Mouse (Mus musculus): ENCODE results near the gene Kremen2. TPM values are rescaled to one million over a fixed set of nuclear protein-coding genes. Genes with fewer than 3 reads are reported as not detected.
"Not testable (repeated sequence)": the region's sequence is repeated elsewhere in the genome, so short reads cannot be mapped to it uniquely, and the experiment has no call there.

Gene Kremen2
- polyA plus RNA-seq, 1 experiment from 2014 or later = 0.16 TPM

DNA sequence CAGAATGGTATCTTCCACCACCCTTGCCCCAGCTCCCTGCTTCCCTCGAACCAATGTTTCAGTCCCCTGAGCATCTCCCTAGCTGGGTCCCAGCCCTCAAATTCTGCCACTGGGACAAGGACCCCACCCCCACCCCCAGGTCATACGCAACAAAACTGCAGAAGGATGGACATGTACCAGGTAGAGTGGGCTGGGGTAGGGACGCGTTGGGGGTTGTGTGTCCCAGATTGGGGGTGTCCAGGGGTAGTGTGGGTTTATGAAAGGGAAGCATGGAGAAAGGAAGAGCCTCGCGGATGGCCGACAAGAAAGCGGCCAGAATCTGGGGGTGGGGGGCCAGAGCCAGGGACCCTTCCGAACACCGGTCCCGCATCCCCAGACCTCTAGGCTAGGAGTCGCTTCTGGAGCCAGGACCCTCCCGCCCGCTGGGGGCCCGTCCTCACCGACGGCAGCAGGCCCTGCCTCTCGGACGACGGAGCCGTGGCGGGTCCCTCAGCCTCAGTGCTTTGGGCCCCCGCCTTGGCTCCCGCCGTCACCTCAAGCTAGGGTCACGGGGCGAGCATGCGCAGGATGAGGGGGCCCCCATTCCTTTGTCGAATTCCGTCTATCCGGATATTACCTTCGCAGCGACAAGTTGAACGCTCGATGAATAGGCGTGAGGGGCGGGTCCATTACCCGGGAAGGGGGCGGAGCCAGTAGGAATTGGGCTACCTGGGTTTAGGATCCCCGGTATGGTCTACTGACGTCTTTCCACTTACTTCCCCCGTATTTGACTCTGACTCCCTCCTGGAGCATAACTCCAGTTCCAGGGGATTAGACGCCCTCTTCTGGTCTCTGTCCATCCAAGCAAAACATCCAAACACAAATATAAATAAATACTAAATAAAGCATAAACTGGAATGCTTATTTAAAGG, 40.2 kb upstream of the Kremen2 start, which contains the start of gene Flywch2:
Gene Flywch2, minus strand, starts transcription at position 521 of the 911 bp plus-strand sequence.
- Histone ChIP-seq H3K27me3 (replicated peaks; ENCODE audit: control insufficient read depth, insufficient read depth, low read length) (no peaks in the 10 kb centered on the region), H3K4me3 (ENCODE audit: low read depth, low read length) (peak within 1 kb of the TSS; percentile 60), H3K27ac (ENCODE audit: low read depth) (no peak within 1 kb of the TSS), H3K9ac (ENCODE audit: low read length) (peak within 1 kb of the TSS; percentile 59), H3K36me3 (ENCODE audit: control insufficient read depth, insufficient read depth, low read length) (no peaks in the 10 kb centered on the region), H3K4me2 (ENCODE audit: low read length) (peak within 1 kb of the TSS; percentile 89), H3K9me3 (ENCODE audit: control insufficient read depth, low read length) (no peaks in the 10 kb centered on the region), H3K4me1 (replicated peaks; ENCODE audit: control insufficient read depth, insufficient read depth, low read length) (peaks cover 11% of the 10 kb centered on the region)
- peak; percentile 83 for ATAC-seq (replicated peaks; ENCODE audit: low FRiP score, low TSS enrichment, low read depth)
- peak; percentile 86 for DNase-seq (ENCODE audit: low spot score)
- WGBS = 2% methylated on average over 33 of the region's 43 CpGs

DNA sequence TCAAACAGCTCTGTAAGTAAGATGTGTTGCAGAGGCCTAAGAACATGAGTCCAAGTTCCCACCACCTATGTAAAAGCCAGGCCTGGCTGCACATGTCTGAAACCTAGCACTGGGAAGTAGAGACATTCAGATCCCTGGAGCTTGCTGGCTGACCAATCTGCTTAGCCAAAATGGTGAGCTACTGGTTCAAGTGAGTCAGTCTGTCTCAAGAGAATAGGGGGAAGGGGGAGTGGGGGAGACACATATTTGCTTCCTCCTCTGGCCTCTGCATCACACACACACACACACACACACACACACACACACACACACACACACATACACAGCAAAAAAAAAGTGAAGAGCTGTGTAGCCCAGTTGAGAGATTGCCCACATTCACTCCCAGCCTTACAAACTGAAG, 37.7 kb upstream of the Kremen2 start:
- no peak overlapping the region for H3K9ac ChIP-seq (ENCODE audit: low read length)
- no peak overlapping the region for H3K27ac ChIP-seq (ENCODE audit: low read depth)
- no peaks in the 10 kb centered on the region for H3K27me3 ChIP-seq (replicated peaks; ENCODE audit: control insufficient read depth, insufficient read depth, low read length)
- no peaks in the 10 kb centered on the region for H3K36me3 ChIP-seq (ENCODE audit: control insufficient read depth, insufficient read depth, low read length)
- H3K4me3 ChIP-seq (ENCODE audit: low read depth, low read length) = no peak overlapping the region
- H3K4me1 ChIP-seq (replicated peaks; ENCODE audit: control insufficient read depth, insufficient read depth, low read length) = no peaks in the 10 kb centered on the region
- H3K9me3 ChIP-seq (ENCODE audit: control insufficient read depth, low read length) = no peaks in the 10 kb centered on the region
- no peak overlapping the region for H3K4me2 ChIP-seq (ENCODE audit: low read length)
- ATAC-seq (replicated peaks; ENCODE audit: low FRiP score, low TSS enrichment, low read depth) (no peak), DNase-seq (ENCODE audit: low spot score) (no peak)

DNA sequence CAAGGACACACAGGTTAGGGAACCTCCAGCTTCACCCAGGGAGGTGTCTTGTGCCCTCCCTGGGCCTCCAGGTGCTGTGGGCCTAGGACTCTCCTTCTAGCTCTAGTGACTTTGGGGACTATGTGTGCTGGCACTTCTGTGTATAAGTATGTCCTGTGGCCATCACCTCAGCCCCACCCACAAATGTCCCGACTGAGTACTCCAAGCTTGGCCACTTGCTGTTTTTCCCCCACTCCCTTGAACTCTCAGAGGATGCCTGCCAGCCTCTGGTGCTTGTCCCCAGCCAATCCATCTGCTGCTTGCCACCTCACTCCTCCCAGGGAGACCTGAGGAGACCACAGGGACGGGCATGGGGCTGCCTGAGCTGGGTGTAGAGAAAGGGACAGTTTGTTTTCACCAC, 32.8 kb upstream of the Kremen2 start:
- no peak overlapping the region for H3K9ac ChIP-seq (ENCODE audit: low read length)
- WGBS = 44% methylated on average over 2 of the region's 2 CpGs
- DNase-seq (ENCODE audit: low spot score) (no peak), ATAC-seq (replicated peaks; ENCODE audit: low FRiP score, low TSS enrichment, low read depth) (no peak)
- no peaks in the 10 kb centered on the region for H3K36me3 ChIP-seq (ENCODE audit: control insufficient read depth, insufficient read depth, low read length)
- H3K4me3 ChIP-seq (ENCODE audit: low read depth, low read length) = no peak overlapping the region
- no peaks in the 10 kb centered on the region for H3K27me3 ChIP-seq (replicated peaks; ENCODE audit: control insufficient read depth, insufficient read depth, low read length)
- H3K4me2 ChIP-seq (ENCODE audit: low read length) = no peak overlapping the region
- no peaks in the 10 kb centered on the region for H3K9me3 ChIP-seq (ENCODE audit: control insufficient read depth, low read length)
- no peak overlapping the region for H3K27ac ChIP-seq (ENCODE audit: low read depth)
- H3K4me1 ChIP-seq (replicated peaks; ENCODE audit: control insufficient read depth, insufficient read depth, low read length) = no peaks in the 10 kb centered on the region

DNA sequence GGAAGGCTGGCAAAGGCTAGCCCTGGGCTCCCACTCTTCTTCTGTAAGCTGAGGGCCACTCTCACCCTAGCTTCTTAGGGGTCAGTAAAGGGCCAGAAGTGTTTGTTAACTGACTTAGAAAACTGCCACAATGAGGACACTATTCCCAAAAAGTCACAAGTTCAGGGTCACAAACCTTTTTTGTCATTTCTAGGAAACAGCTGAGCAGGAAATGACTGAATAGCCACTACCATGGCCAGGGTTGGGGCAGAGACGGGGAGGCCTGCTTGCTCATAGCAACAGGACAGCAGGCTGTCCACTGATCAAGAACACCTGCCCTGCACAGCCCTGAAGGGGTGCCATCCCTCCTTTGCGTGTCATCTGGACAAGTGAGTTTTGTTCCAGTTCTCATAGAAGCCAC, 31.5 kb upstream of the Kremen2 start:
- no peaks in the 10 kb centered on the region for H3K9me3 ChIP-seq (ENCODE audit: control insufficient read depth, low read length)
- no peaks in the 10 kb centered on the region for H3K27me3 ChIP-seq (replicated peaks; ENCODE audit: control insufficient read depth, insufficient read depth, low read length)
- WGBS = 76% methylated on average over 2 of the region's 2 CpGs
- no peaks in the 10 kb centered on the region for H3K4me1 ChIP-seq (replicated peaks; ENCODE audit: control insufficient read depth, insufficient read depth, low read length)
- DNase-seq (ENCODE audit: low spot score) = no peak
- no peak overlapping the region for H3K27ac ChIP-seq (ENCODE audit: low read depth)
- no peaks in the 10 kb centered on the region for H3K36me3 ChIP-seq (ENCODE audit: control insufficient read depth, insufficient read depth, low read length)
- no peak overlapping the region for H3K9ac ChIP-seq (ENCODE audit: low read length)
- ATAC-seq (replicated peaks; ENCODE audit: low FRiP score, low TSS enrichment, low read depth) = no peak
- no peak overlapping the region for H3K4me2 ChIP-seq (ENCODE audit: low read length)
- no peak overlapping the region for H3K4me3 ChIP-seq (ENCODE audit: low read depth, low read length)

DNA sequence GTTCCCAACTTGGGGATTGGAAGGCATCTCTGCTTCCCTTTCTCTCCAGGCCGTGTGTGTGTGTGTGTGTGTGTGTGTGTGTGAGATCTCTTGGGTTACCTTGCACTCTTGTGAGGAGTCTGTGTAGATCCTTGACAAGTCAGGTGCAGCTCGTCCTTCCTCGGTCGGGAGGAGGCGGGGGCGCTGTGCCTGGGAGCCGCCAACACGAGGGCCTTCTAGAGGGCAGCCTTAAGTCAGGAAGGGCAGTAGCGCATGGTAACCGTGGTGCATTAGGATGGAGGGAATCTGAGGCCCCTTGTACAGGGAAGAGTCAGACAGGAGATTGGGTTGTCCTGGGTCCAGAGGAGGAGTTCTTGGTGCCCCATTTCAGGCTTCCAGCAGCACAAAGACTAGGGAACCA, 30.6 kb upstream of the Kremen2 start:
- DNase-seq (ENCODE audit: low spot score) (no peak), ATAC-seq (replicated peaks; ENCODE audit: low FRiP score, low TSS enrichment, low read depth) (no peak)
- H3K27me3 ChIP-seq (replicated peaks; ENCODE audit: control insufficient read depth, insufficient read depth, low read length) = no peaks in the 10 kb centered on the region
- no peaks in the 10 kb centered on the region for H3K4me1 ChIP-seq (replicated peaks; ENCODE audit: control insufficient read depth, insufficient read depth, low read length)
- H3K4me2 ChIP-seq (ENCODE audit: low read length) = no peak overlapping the region
- no peak overlapping the region for H3K4me3 ChIP-seq (ENCODE audit: low read depth, low read length)
- no peaks in the 10 kb centered on the region for H3K9me3 ChIP-seq (ENCODE audit: control insufficient read depth, low read length)
- H3K27ac ChIP-seq (ENCODE audit: low read depth) = no peak overlapping the region
- H3K9ac ChIP-seq (ENCODE audit: low read length) = no peak overlapping the region
- no peaks in the 10 kb centered on the region for H3K36me3 ChIP-seq (ENCODE audit: control insufficient read depth, insufficient read depth, low read length)
- 77% methylated on average over 10 of the region's 10 CpGs for WGBS

DNA sequence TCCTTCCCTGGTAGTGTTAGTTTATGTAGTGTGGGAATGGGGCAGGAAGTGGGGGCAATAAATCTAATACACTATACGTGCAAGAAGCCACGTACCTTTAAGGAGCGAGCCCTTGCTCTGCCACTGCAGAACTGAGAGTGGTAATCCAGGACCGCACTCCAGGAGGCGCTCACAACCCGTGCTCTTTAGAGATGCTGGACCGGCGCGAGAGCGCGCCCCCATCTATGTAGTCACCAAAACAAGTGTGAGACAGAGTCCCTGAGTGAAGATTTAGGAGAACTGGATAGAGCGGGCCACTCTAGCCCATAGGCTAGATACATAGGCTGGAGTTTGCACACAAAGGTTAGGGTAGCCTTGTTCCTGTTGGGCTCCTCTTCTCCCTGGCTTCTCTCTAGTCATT, 28.5 kb upstream of the Kremen2 start:
- Histone ChIP-seq H3K4me1 (replicated peaks; ENCODE audit: control insufficient read depth, insufficient read depth, low read length) (0 out of 2 replicates have a peak, but pooled peaks cover 7% of the 10 kb centered on the region), H3K9ac (ENCODE audit: low read length) (no peak overlapping the region), H3K9me3 (ENCODE audit: control insufficient read depth, low read length) (no peaks in the 10 kb centered on the region), H3K4me2 (ENCODE audit: low read length) (no peak overlapping the region), H3K4me3 (ENCODE audit: low read depth, low read length) (no peak overlapping the region), H3K27me3 (replicated peaks; ENCODE audit: control insufficient read depth, insufficient read depth, low read length) (no peaks in the 10 kb centered on the region), H3K27ac (ENCODE audit: low read depth) (no peak overlapping the region), H3K36me3 (ENCODE audit: control insufficient read depth, insufficient read depth, low read length) (no peaks in the 10 kb centered on the region)
- DNase-seq (ENCODE audit: low spot score) (peak; percentile 87), ATAC-seq (replicated peaks; ENCODE audit: low FRiP score, low TSS enrichment, low read depth) (peak; percentile 44; the same call in 1 of the 2 replicates)
- 3% methylated on average over 12 of the region's 12 CpGs for WGBS

DNA sequence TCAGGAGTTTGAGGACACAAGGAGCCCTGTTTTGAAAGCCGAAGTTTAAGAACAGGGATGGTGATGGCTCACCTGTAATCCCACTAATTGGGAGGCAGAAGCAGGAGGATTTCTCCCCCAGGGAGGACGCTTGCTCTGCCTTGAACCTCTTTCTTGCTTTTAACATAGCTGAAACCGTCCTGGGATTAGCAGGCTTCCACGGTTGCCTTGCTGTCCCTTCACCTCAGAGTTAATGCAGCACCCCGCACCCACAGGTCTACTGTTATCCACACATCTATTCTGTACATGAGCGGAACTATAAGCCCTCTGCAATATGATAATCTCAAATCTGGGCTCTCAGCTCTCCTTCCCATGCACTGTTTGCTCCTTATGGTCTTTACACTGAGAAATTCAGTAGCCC, 28.0 kb upstream of the Kremen2 start:
- ATAC-seq (replicated peaks; ENCODE audit: low FRiP score, low TSS enrichment, low read depth) (no peak), DNase-seq (ENCODE audit: low spot score) (no peak)
- Histone ChIP-seq H3K4me1 (replicated peaks; ENCODE audit: control insufficient read depth, insufficient read depth, low read length) (0 out of 2 replicates have a peak, but pooled peaks cover 7% of the 10 kb centered on the region), H3K9ac (ENCODE audit: low read length) (no peak overlapping the region), H3K4me2 (ENCODE audit: low read length) (no peak overlapping the region), H3K27ac (ENCODE audit: low read depth) (no peak overlapping the region), H3K36me3 (ENCODE audit: control insufficient read depth, insufficient read depth, low read length) (no peaks in the 10 kb centered on the region), H3K27me3 (replicated peaks; ENCODE audit: control insufficient read depth, insufficient read depth, low read length) (no peaks in the 10 kb centered on the region), H3K9me3 (ENCODE audit: control insufficient read depth, low read length) (no peaks in the 10 kb centered on the region), H3K4me3 (ENCODE audit: low read depth, low read length) (no peak overlapping the region)
- WGBS = 63% methylated on average over 6 of the region's 6 CpGs

DNA sequence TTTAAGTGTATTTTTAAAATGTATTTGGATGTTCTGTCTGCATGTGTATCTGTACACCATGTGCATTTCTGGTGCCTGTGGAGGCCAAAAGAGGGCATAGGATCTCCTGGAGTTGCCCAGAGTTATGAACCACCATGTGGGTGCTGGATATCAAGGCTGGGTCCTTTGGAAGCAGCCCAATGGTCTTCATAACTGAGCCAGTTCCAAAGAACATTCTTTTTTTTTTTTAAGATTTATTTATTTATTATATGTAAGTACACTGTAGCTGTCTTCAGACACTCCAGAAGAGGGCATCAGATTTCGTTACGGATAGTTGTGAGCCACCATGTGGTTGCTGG, 26.6 kb upstream of the Kremen2 start:
- not testable (repeated sequence) for H3K27me3 ChIP-seq (replicated peaks; ENCODE audit: control insufficient read depth, insufficient read depth, low read length); H3K36me3 ChIP-seq (ENCODE audit: control insufficient read depth, insufficient read depth, low read length); DNase-seq (ENCODE audit: low spot score); ATAC-seq (replicated peaks; ENCODE audit: low FRiP score, low TSS enrichment, low read depth); H3K4me2 ChIP-seq (ENCODE audit: low read length); H3K9ac ChIP-seq (ENCODE audit: low read length); H3K4me1 ChIP-seq (replicated peaks; ENCODE audit: control insufficient read depth, insufficient read depth, low read length); H3K9me3 ChIP-seq (ENCODE audit: control insufficient read depth, low read length); H3K27ac ChIP-seq (ENCODE audit: low read depth); H3K4me3 ChIP-seq (ENCODE audit: low read depth, low read length)
- WGBS = 73% methylated on average over 2 of the region's 2 CpGs

Measured in intestine, embryonic 14.5 days (tissue).